Mouse (Mus musculus) midbrain, postnatal 0 days (tissue): ENCODE data around the gene Mettl8. TPM values are rescaled to one million over a fixed set of nuclear protein-coding genes. Genes with fewer than 3 reads are reported as not detected.
A peak's percentile ranks its signal among the peaks of the same experiment; 100 is the strongest.

Experiments used
- ATAC-seq: fragments of 200-750 bp; cut with Nextera tagmentation; 2 replicates; pipeline ENCODE4 v1.8.0; 2017; ENCODE audit warnings: moderate number of reproducible peaks, mild to moderate bottlenecking, moderate TSS enrichment, moderate library complexity; ENCODE audit not compliant: low FRiP score
- DNase-seq: peaks from one replicate; pipeline ENCODE4 v3.0.0-alpha.2; 2015; ENCODE audit warnings: low spot score
- H3K27ac ChIP-seq: fragments of 300-500 bp; sonication (generic); 2 replicates; pipeline ENCODE4 v1.5.1; 2014; ENCODE audit warnings: low read depth, mild to moderate bottlenecking, low read length, mixed read lengths
- H3K27me3 ChIP-seq: fragments of 300-500 bp; sonication (generic); 2 replicates; pipeline ENCODE4 v1.6.1; 2014; ENCODE audit warnings: low read length, control low read depth, mixed read lengths; ENCODE audit not compliant: insufficient read depth
- H3K36me3 ChIP-seq: fragments of 300-500 bp; sonication (generic); 2 replicates; pipeline ENCODE4 v1.6.1; 2014; ENCODE audit warnings: low read length, control low read depth, mixed read lengths; ENCODE audit not compliant: insufficient read depth
- H3K4me1 ChIP-seq: fragments of 300-500 bp; sonication (generic); 2 replicates; pipeline ENCODE4 v1.6.1; 2014; ENCODE audit warnings: mild to moderate bottlenecking, control low read depth, antibody characterized with exemption, low read length, mixed read lengths; ENCODE audit not compliant: insufficient read depth
- H3K4me2 ChIP-seq: fragments of 300-500 bp; sonication (generic); 2 replicates; pipeline ENCODE4 v1.6.1; 2014; ENCODE audit warnings: low read depth, mild to moderate bottlenecking, low read length, mixed read lengths; ENCODE audit not compliant: poor library complexity, severe bottlenecking
- H3K4me3 ChIP-seq: fragments of 300-500 bp; sonication (generic); 2 replicates; pipeline ENCODE4 v1.5.1; 2014; ENCODE audit warnings: low read depth, mild to moderate bottlenecking, low read length, moderate library complexity
- H3K9ac ChIP-seq: fragments of 300-500 bp; sonication (generic); replicated peaks from 2 replicates; pipeline ENCODE4 v1.6.1; 2014; ENCODE audit warnings: mild to moderate bottlenecking, low read length, moderate library complexity, mixed read lengths; ENCODE audit not compliant: poor library complexity, severe bottlenecking
- H3K9me3 ChIP-seq: fragments of 300-500 bp; sonication (generic); 2 replicates; pipeline ENCODE4 v1.6.1; 2016; ENCODE audit warnings: low read length, control low read depth
- CTCF ChIP-seq: IDR thresholded peaks from 2 replicates; pipeline ENCODE4 v1.5.1; 2016; ENCODE audit warnings: antibody characterized with exemption, mild to moderate bottlenecking
- WGBS: fragments of 180-500 bp; shearing (Covaris S2); extraction: QIAGEN DNeasy Blood & Tissue Kit; methylation state at CpG from one replicate; pipeline ENCODE4 v1.1.7; 2014; 5-methylcytosine and 5-hydroxymethylcytosine counted together
- polyA plus RNA-seq: library from polyadenylated mRNA; unstranded; fragments of >200 nt; fragmentation: Nextera tagmentation; extraction: Ambion mirVana; gene quantifications from 2 replicates; pipeline ENCODE4 v1.2.1, GENCODE M21; 2015
- total RNA-seq: library from RNA; depleted of rRNA; stranded (reverse); fragments of >200 nt; gene quantifications from 2 replicates; pipeline ENCODE4 v1.2.3, GENCODE M21; 2014; rRNA removed

The Mettl8 gene
- 7.7 TPM in 2 replicates for total RNA-seq
- 5.3 and 6.0 TPM in 2 replicates for polyA plus RNA-seq

GRCm38 (mm10) chr2:71055300-71056114, at the start of gene Mettl8, which contains the start of gene Dcaf17:
Gene Mettl8 (minus strand): TSS chr2:71055583.
Gene Dcaf17 (plus strand): TSS chr2:71055328.
- DNase-seq (peak; percentile 97), ATAC-seq (peak; percentile 98)
- H3K36me3 ChIP-seq: 0 out of 2 replicates have a peak, but pooled peaks cover 3% of the 10 kb centered on the region
- no peaks in the 10 kb centered on the region for H3K9me3 ChIP-seq
- H3K27me3 ChIP-seq: no peaks in the 10 kb centered on the region
- no peaks in the 10 kb centered on the region for H3K4me1 ChIP-seq
- H3K4me3 ChIP-seq: peak within 1 kb of the TSS; percentile 61
- peak within 1 kb of the TSS; percentile 84 for H3K27ac ChIP-seq
- peak within 1 kb of the TSS; percentile 86 for H3K9ac ChIP-seq
- H3K4me2 ChIP-seq: peak within 1 kb of the TSS; percentile 88
- TF ChIP-seq CTCF: peak; percentile 64
- under 1% methylated on average over 50 of the region's 57 CpGs for WGBS

DNA sequence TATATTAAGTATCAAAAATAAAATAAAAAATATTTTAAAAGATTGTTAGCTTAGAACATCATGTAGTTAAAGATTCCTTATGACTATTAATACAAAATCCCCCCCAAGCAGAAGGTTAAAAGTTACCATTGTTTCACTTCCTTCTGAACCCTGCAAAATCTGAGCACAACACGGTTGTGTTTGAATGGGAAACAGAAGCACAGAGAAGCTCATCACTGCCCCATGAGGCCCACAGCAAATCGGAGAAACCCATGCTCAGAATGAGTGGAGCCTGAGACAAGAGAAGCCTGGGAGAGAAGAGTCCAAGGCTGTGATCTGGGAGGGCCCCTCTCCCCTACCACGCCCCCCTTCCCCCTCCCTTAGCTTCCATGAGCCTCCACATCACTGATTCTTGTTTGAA, 49.3 kb upstream of the Mettl8 start:
- H3K9ac ChIP-seq: no peak overlapping the region
- no peak overlapping the region for H3K4me2 ChIP-seq
- no peak overlapping the region for H3K27ac ChIP-seq
- no peak for ATAC-seq
- H3K4me3 ChIP-seq: no peak overlapping the region
- no peaks in the 10 kb centered on the region for H3K27me3 ChIP-seq
- 0 out of 2 replicates have a peak, but pooled peaks cover 5% of the 10 kb centered on the region for H3K36me3 ChIP-seq
- no peak for TF ChIP-seq CTCF
- no peaks in the 10 kb centered on the region for H3K4me1 ChIP-seq
- no peak for DNase-seq
- WGBS: 64% methylated on average over 3 of the region's 3 CpGs
- H3K9me3 ChIP-seq: no peaks in the 10 kb centered on the region

- DNase-seq: no peak
- no peak overlapping the region for H3K9ac ChIP-seq
These were observed 47.9 kb upstream of the Mettl8 start for GRCm38 (mm10) chr2:71103292-71103680.

DNA sequence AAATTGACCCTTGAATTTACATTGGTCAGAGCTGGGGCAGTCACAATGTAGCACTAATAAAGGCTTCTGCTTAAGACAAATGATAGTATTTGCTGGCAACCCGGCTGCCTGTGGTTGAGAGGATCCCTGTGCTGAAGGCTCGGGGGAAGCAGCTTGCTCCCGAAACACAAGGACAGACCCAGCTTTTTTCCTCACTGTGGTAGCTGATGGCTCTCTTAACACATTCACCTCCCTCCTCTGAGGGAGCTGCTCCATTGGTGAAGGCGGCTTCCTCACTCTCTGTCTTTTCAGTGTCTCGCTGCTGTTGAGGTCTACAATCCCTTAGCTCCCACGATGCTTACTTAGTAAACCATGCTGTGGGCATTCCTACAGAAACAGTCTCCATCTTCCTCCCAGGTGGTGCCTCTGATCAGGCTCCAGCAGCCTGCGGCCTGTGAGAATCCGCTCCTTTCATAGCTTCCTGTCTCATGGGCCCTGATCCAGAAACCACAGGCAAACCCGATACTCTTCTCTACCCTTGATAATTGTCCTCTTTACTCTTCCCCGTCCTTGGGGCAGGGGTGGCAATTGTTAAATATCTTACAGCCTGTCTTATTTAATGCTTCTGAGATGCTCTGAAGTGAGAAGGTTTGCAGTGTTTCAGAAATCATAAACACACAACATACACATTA, 47.4 kb upstream of the Mettl8 start:
- no peak for TF ChIP-seq CTCF
- Histone ChIP-seq H3K27ac (no peak overlapping the region), H3K36me3 (0 out of 2 replicates have a peak, but pooled peaks cover 5% of the 10 kb centered on the region), H3K27me3 (no peaks in the 10 kb centered on the region), H3K4me2 (no peak overlapping the region), H3K4me1 (no peaks in the 10 kb centered on the region), H3K9me3 (no peaks in the 10 kb centered on the region), H3K9ac (no peak overlapping the region), H3K4me3 (no peak overlapping the region)
- WGBS: 74% methylated on average over 10 of the region's 10 CpGs
- DNase-seq (no peak), ATAC-seq (no peak)

More at GRCm38 (mm10) chr2:71103292-71103680, 47.9 kb upstream of the Mettl8 start:
- 89% methylated on average over 4 of the region's 4 CpGs for WGBS
- Histone ChIP-seq H3K4me2 (no peak overlapping the region), H3K27ac (no peak overlapping the region), H3K4me1 (no peaks in the 10 kb centered on the region), H3K36me3 (0 out of 2 replicates have a peak, but pooled peaks cover 5% of the 10 kb centered on the region), H3K27me3 (no peaks in the 10 kb centered on the region), H3K4me3 (no peak overlapping the region), H3K9me3 (no peaks in the 10 kb centered on the region)
- ATAC-seq: no peak
- no peak for TF ChIP-seq CTCF

GRCm38 (mm10) chr2:71096170-71096569, 40.8 kb upstream of the Mettl8 start:
- 88% methylated on average over 7 of the region's 7 CpGs for WGBS
- H3K9me3 ChIP-seq: no peaks in the 10 kb centered on the region
- TF ChIP-seq CTCF: no peak

More at GRCm38 (mm10) chr2:71096170-71096569, 40.8 kb upstream of the Mettl8 start:
- Histone ChIP-seq H3K36me3 (0 out of 2 replicates have a peak, but pooled peaks cover 5% of the 10 kb centered on the region), H3K27me3 (no peaks in the 10 kb centered on the region), H3K4me1 (no peaks in the 10 kb centered on the region), H3K4me2 (no peak overlapping the region), H3K4me3 (no peak overlapping the region), H3K9ac (no peak overlapping the region), H3K27ac (no peak overlapping the region)
- no peak for ATAC-seq
- no peak for DNase-seq
